Mouse (Mus musculus) layer of hippocampus, adult 18-20 months (tissue): ENCODE measurements around the gene Pde6g. TPM values are rescaled to one million over a fixed set of nuclear protein-coding genes. Genes with fewer than 3 reads are reported as not detected.
"Not testable (repeated sequence)": the region's sequence is repeated elsewhere in the genome, so short reads cannot be mapped to it uniquely, and the experiment has no call there.

ENCODE experiments used
- DNase-seq, 2 experiments: peaks; one replicate each; pipeline ENCODE4 v3.0.0; 2022; ENCODE audit warnings: low spot score in 2 of 2
- total RNA-seq, 2 experiments: library from RNA; stranded (reverse); gene quantifications; 2 replicates each; pipeline ENCODE4 v1.2.3; 2021

The Pde6g gene
- total RNA-seq, 2 experiments from 2014 or later, result 0.43 to 0.82 TPM

GRCm38 (mm10) chr11:120423569-120424295, 29.6 kb downstream of the Pde6g start:
- DNase-seq, result peak; percentile 30 to 72

GRCm38 (mm10) chr11:120422651-120423568, 30.4 kb downstream of the Pde6g start:
- DNase-seq, result no peak

- DNase-seq, result no peak
Observed at GRCm38 (mm10) chr11:120418592-120418991, 34.7 kb downstream of the Pde6g start.

GRCm38 (mm10) chr11:120417852-120418251, 35.4 kb downstream of the Pde6g start:
- DNase-seq, result no peak

- not testable (repeated sequence) for DNase-seq
Observed at GRCm38 (mm10) chr11:120413621-120414020, 39.7 kb downstream of the Pde6g start.

GRCm38 (mm10) chr11:120406445-120406844, 46.9 kb downstream of the Pde6g start:
- no peak for DNase-seq

GRCm38 (mm10) chr11:120405867-120406266, 47.4 kb downstream of the Pde6g start:
- no peak for DNase-seq

- no peak for DNase-seq
Observed at GRCm38 (mm10) chr11:120404814-120405213, 48.5 kb downstream of the Pde6g start.

- no peak for DNase-seq
Observed at GRCm38 (mm10) chr11:120399319-120399718, 54.0 kb downstream of the Pde6g start.

Other genes with a start within 250 kb of the Pde6g start
- 10 to 100 TPM; 17.6 to 19.0 TPM for gene Bahcc1, start 220.6 kb downstream of the Pde6g start, total RNA-seq
- gene Actg1, start 105.0 kb downstream of the Pde6g start, total RNA-seq, result 1,000 to 10,000 TPM; 1,279 to 1,291 TPM
- under 1 TPM in 1 of 2 experiments, not detected in 1; 0.61 TPM for gene Fscn2, start 92.0 kb downstream of the Pde6g start, total RNA-seq
- 10 to 100 TPM; 16.7 to 18.4 TPM for gene Faap100, start 74.7 kb downstream of the Pde6g start, total RNA-seq
- 10 to 100 TPM; 60.0 to 61.9 TPM for gene Nploc4, start 15.8 kb downstream of the Pde6g start, total RNA-seq
- gene Tspan10, start 10.9 kb downstream of the Pde6g start, total RNA-seq, result not detected
- gene Oxld1, start 4.6 kb upstream of the Pde6g start, total RNA-seq, result 10 to 100 TPM; 13.1 to 13.5 TPM
- gene Ccdc137, start 4.6 kb upstream of the Pde6g start, total RNA-seq, result 10 to 100 TPM; 24.6 to 32.9 TPM
- gene Arl16, start 14.1 kb upstream of the Pde6g start, total RNA-seq, result 10 to 100 TPM; 53.0 to 53.6 TPM
- gene Mrpl12, start 31.1 kb upstream of the Pde6g start, total RNA-seq, result 10 to 100 TPM; 65.1 to 67.5 TPM
- gene Slc25a10, start 38.3 kb upstream of the Pde6g start, total RNA-seq, result 10 to 100 TPM; 18.9 to 19.3 TPM
- gene Gcgr, start 77.2 kb upstream of the Pde6g start, total RNA-seq, result not detected
- 10 to 100 TPM; 68.8 to 74.5 TPM for gene Mcrip1, start 96.2 kb upstream of the Pde6g start, total RNA-seq
- not detected for gene Ppp1r27, start 97.6 kb upstream of the Pde6g start, total RNA-seq
- 100 to 1,000 TPM; 122 to 132 TPM for gene P4hb, start 119.8 kb upstream of the Pde6g start, total RNA-seq
- gene Arhgdia, start 128.1 kb upstream of the Pde6g start, total RNA-seq, result 100 to 1,000 TPM; 293 to 295 TPM
- gene Alyref, start 144.9 kb upstream of the Pde6g start, total RNA-seq, result 10 to 100 TPM; 60.5 to 70.0 TPM
- 10 to 100 TPM; 93.5 to 97.0 TPM for gene Anapc11, start 144.9 kb upstream of the Pde6g start, total RNA-seq
- gene Npb, start 155.0 kb upstream of the Pde6g start, total RNA-seq, result 1 to 10 TPM in 1 of 2 experiments, under 1 TPM in 1; 0.89 to 1.4 TPM
- gene Pcyt2, start 164.4 kb upstream of the Pde6g start, total RNA-seq, result 100 to 1,000 TPM; 118 to 128 TPM
- 10 to 100 TPM; 35.4 to 41.5 TPM for gene Sirt7, start 171.7 kb upstream of the Pde6g start, total RNA-seq
- gene Mafg, start 180.1 kb upstream of the Pde6g start, total RNA-seq, result 10 to 100 TPM; 70.0 to 71.5 TPM
- 1 to 10 TPM in 1 of 2 experiments, under 1 TPM in 1; 0.81 to 2.0 TPM for gene Pycr1, start 190.3 kb upstream of the Pde6g start, total RNA-seq
- 1 to 10 TPM; 3.9 to 4.6 TPM for gene Myadml2, start 194.7 kb upstream of the Pde6g start, total RNA-seq
- 1 to 10 TPM; 2.6 to 5.5 TPM for gene Notum, start 207.7 kb upstream of the Pde6g start, total RNA-seq
- gene Aspscr1, start 219.5 kb upstream of the Pde6g start, total RNA-seq, result 10 to 100 TPM; 46.1 to 54.3 TPM